Mouse (Mus musculus) liver, embryonic 14.5 days (tissue): ENCODE data around the gene Cyth1.

Experiments used
- CTCF ChIP-seq: IDR thresholded peaks from 2 replicates; pipeline ENCODE4 v1.5.1; 2016; ENCODE audit warnings: antibody characterized with exemption, low read depth, control low read depth
- EP300 ChIP-seq: IDR thresholded peaks from 2 replicates; pipeline ENCODE4 v1.6.1; 2016; ENCODE audit warnings: antibody characterized with exemption, low read depth

- TF ChIP-seq CTCF (no peak), EP300 (no peak)
Observed at GRCm38 (mm10) chr11:118229941-118230340, 18.5 kb downstream of the Cyth1 start.
